Mouse (Mus musculus) embryonic facial prominence, embryonic 10.5 days (tissue): ENCODE data around the gene Cmtr1. TPM values are rescaled to one million over a fixed set of nuclear protein-coding genes. Genes with fewer than 3 reads are reported as not detected.
"Not testable (repeated sequence)": the region's sequence is repeated elsewhere in the genome, so short reads cannot be mapped to it uniquely, and the experiment has no call there.

Experiments used
- DNase-seq: peaks from one replicate; pipeline ENCODE4 v3.0.0-alpha.2; 2017; ENCODE audit warnings: low spot score
- H3K27ac ChIP-seq: fragments of 300-500 bp; sonication (generic); replicated peaks from 2 replicates; pipeline ENCODE4 v1.5.1; 2016; ENCODE audit warnings: mild to moderate bottlenecking
- H3K27me3 ChIP-seq: fragments of 300-500 bp; sonication (generic); replicated peaks from 2 replicates; pipeline ENCODE4 v1.6.1; 2016; ENCODE audit warnings: low read depth, mild to moderate bottlenecking; ENCODE audit not compliant: poor library complexity, severe bottlenecking
- H3K36me3 ChIP-seq: fragments of 300-500 bp; sonication (generic); replicated peaks from 2 replicates; pipeline ENCODE4 v1.6.1; 2016; ENCODE audit warnings: mild to moderate bottlenecking, moderate library complexity
- H3K4me1 ChIP-seq: fragments of 300-500 bp; sonication (generic); 2 replicates; pipeline ENCODE4 v1.6.1; 2016
- H3K4me3 ChIP-seq: fragments of 300-500 bp; sonication (generic); 2 replicates; pipeline ENCODE4 v1.5.1; 2016; ENCODE audit warnings: mild to moderate bottlenecking, moderate library complexity
- H3K9me3 ChIP-seq: fragments of 300-500 bp; sonication (generic); 2 replicates; pipeline ENCODE4 v1.6.1; 2016; ENCODE audit warnings: mild to moderate bottlenecking
- WGBS: fragments of 180-500 bp; shearing (Covaris S2); methylation state at CpG from one replicate; pipeline ENCODE4 v1.1.7; 2016; 5-methylcytosine and 5-hydroxymethylcytosine counted together
- polyA plus RNA-seq: library from polyadenylated mRNA; unstranded; fragments of >200 nt; fragmentation: Nextera tagmentation; extraction: Ambion mirVana; gene quantifications from 2 replicates; pipeline ENCODE4 v1.2.1, GENCODE M21; 2016

Cmtr1 gene
- polyA plus RNA-seq: 135 and 140 TPM in 2 replicates

- 2% methylated on average over 41 of the region's 41 CpGs for WGBS
- peaks cover 9% of the 10 kb centered on the region for H3K4me1 ChIP-seq
Measured at GRCm38 (mm10) chr17:29660076-29660761, at the start of gene Cmtr1. TSS of gene Cmtr1 (plus strand) at chr17:29660595.

GRCm38 (mm10) chr17:29613453-29613852, 46.9 kb upstream of the Cmtr1 start:
- Histone ChIP-seq H3K36me3 (peaks cover 19% of the 10 kb centered on the region), H3K4me1 (peaks cover 42% of the 10 kb centered on the region)
- whole genome bisulfite sequencing: 87% methylated on average over 5 of the region's 5 CpGs
- H3K27ac ChIP-seq, DNase-seq, H3K4me3 ChIP-seq, H3K9me3 ChIP-seq, H3K27me3 ChIP-seq: not testable (repeated sequence)

More at GRCm38 (mm10) chr17:29660076-29660761, at the start of gene Cmtr1:
- peak; percentile 97 for DNase-seq
- Histone ChIP-seq H3K4me3 (peak within 1 kb of the TSS; percentile 99), H3K27ac (peak within 1 kb of the TSS; percentile 97), H3K27me3 (no peaks in the 10 kb centered on the region), H3K36me3 (peaks cover 24% of the 10 kb centered on the region), H3K9me3 (no peaks in the 10 kb centered on the region)

GRCm38 (mm10) chr17:29614115-29615023, 46.0 kb upstream of the Cmtr1 start, which contains the start of the genes Rnf8 and Gm28043:
TSS of gene Rnf8 (plus strand) at chr17:29614790.
TSS of gene Gm28043 (plus strand) at chr17:29614876.
- peak within 1 kb of the TSS; percentile 100 for H3K4me3 ChIP-seq
- DNase-seq: peak; percentile 96
- H3K36me3 ChIP-seq: peaks cover 24% of the 10 kb centered on the region
- WGBS: 2% methylated on average over 52 of the region's 52 CpGs
- H3K27me3 ChIP-seq: no peaks in the 10 kb centered on the region
- no peaks in the 10 kb centered on the region for H3K9me3 ChIP-seq
- H3K4me1 ChIP-seq: peaks cover 42% of the 10 kb centered on the region
- peak within 1 kb of the TSS; percentile 97 for H3K27ac ChIP-seq

- Histone ChIP-seq H3K4me1 (peaks cover 42% of the 10 kb centered on the region), H3K36me3 (peaks cover 31% of the 10 kb centered on the region), H3K27me3 (no peaks in the 10 kb centered on the region), H3K27ac (peak overlapping the region; percentile 97), H3K9me3 (no peaks in the 10 kb centered on the region), H3K4me3 (peak overlapping the region; percentile 100)
- WGBS: under 1% methylated on average over 43 of the region's 43 CpGs
- no peak for DNase-seq
Measured at GRCm38 (mm10) chr17:29615024-29615551, 45.3 kb upstream of the Cmtr1 start.

- no peaks in the 10 kb centered on the region for H3K9me3 ChIP-seq
- H3K36me3 ChIP-seq: peaks cover 36% of the 10 kb centered on the region
- WGBS: 9% methylated on average over 4 of the region's 4 CpGs
- no peaks in the 10 kb centered on the region for H3K27me3 ChIP-seq
- peak overlapping the region; percentile 97 for H3K27ac ChIP-seq
- H3K4me1 ChIP-seq: peaks cover 42% of the 10 kb centered on the region
- no peak for DNase-seq
- peak overlapping the region; percentile 100 for H3K4me3 ChIP-seq
Measured at GRCm38 (mm10) chr17:29615616-29616015, 44.8 kb upstream of the Cmtr1 start.

GRCm38 (mm10) chr17:29619231-29619630, 41.2 kb upstream of the Cmtr1 start:
- peaks cover 73% of the 10 kb centered on the region for H3K36me3 ChIP-seq
- 74% methylated on average over 3 of the region's 3 CpGs for WGBS

GRCm38 (mm10) chr17:29623488-29623887, 36.9 kb upstream of the Cmtr1 start:
- 96% methylated on average over 8 of the region's 8 CpGs for WGBS

More at GRCm38 (mm10) chr17:29619231-29619630, 41.2 kb upstream of the Cmtr1 start:
- H3K27ac ChIP-seq: no peak overlapping the region
- no peaks in the 10 kb centered on the region for H3K9me3 ChIP-seq
- H3K4me1 ChIP-seq: peaks cover 29% of the 10 kb centered on the region
- no peak overlapping the region for H3K4me3 ChIP-seq
- no peak for DNase-seq
- no peaks in the 10 kb centered on the region for H3K27me3 ChIP-seq

GRCm38 (mm10) chr17:29627285-29627684, 33.1 kb upstream of the Cmtr1 start:
- no peak overlapping the region for H3K4me3 ChIP-seq
- H3K27me3 ChIP-seq: no peaks in the 10 kb centered on the region
- H3K4me1 ChIP-seq: no peaks in the 10 kb centered on the region
- DNase-seq: no peak
- no peak overlapping the region for H3K27ac ChIP-seq
- H3K36me3 ChIP-seq: peaks cover 99% of the 10 kb centered on the region
- WGBS: 92% methylated on average over 9 of the region's 9 CpGs
- H3K9me3 ChIP-seq: no peaks in the 10 kb centered on the region

More at GRCm38 (mm10) chr17:29623488-29623887, 36.9 kb upstream of the Cmtr1 start:
- H3K4me1 ChIP-seq: no peaks in the 10 kb centered on the region
- H3K27ac ChIP-seq: no peak overlapping the region
- no peaks in the 10 kb centered on the region for H3K9me3 ChIP-seq
- no peak overlapping the region for H3K4me3 ChIP-seq
- peaks cover 100% of the 10 kb centered on the region for H3K36me3 ChIP-seq
- DNase-seq: no peak
- no peaks in the 10 kb centered on the region for H3K27me3 ChIP-seq

- H3K4me1 ChIP-seq: no peaks in the 10 kb centered on the region
- no peaks in the 10 kb centered on the region for H3K9me3 ChIP-seq
- H3K4me3 ChIP-seq: no peak overlapping the region
- 88% methylated on average over 5 of the region's 5 CpGs for WGBS
- no peaks in the 10 kb centered on the region for H3K27me3 ChIP-seq
- peaks cover 99% of the 10 kb centered on the region for H3K36me3 ChIP-seq
- no peak for DNase-seq
- H3K27ac ChIP-seq: no peak overlapping the region
Measured at GRCm38 (mm10) chr17:29628946-29629345, 31.4 kb upstream of the Cmtr1 start.

GRCm38 (mm10) chr17:29629620-29630019, 30.8 kb upstream of the Cmtr1 start:
- Histone ChIP-seq H3K9me3 (no peaks in the 10 kb centered on the region), H3K27ac (no peak overlapping the region), H3K27me3 (no peaks in the 10 kb centered on the region), H3K4me1 (no peaks in the 10 kb centered on the region), H3K36me3 (peaks cover 99% of the 10 kb centered on the region), H3K4me3 (no peak overlapping the region)
- WGBS: 90% methylated on average over 5 of the region's 5 CpGs
- no peak for DNase-seq

- Histone ChIP-seq H3K4me1 (no peaks in the 10 kb centered on the region), H3K27me3 (no peaks in the 10 kb centered on the region), H3K36me3 (peaks cover 99% of the 10 kb centered on the region), H3K4me3 (no peak overlapping the region), H3K9me3 (no peaks in the 10 kb centered on the region), H3K27ac (no peak overlapping the region)
- DNase-seq: no peak
- WGBS: 93% methylated on average over 11 of the region's 11 CpGs
Measured at GRCm38 (mm10) chr17:29632312-29632711, 28.1 kb upstream of the Cmtr1 start.

GRCm38 (mm10) chr17:29635492-29635891, 24.9 kb upstream of the Cmtr1 start:
- WGBS: 90% methylated on average over 8 of the region's 8 CpGs
- Histone ChIP-seq H3K36me3 (peaks cover 99% of the 10 kb centered on the region), H3K4me1 (no peaks in the 10 kb centered on the region), H3K9me3 (no peaks in the 10 kb centered on the region), H3K4me3 (no peak overlapping the region), H3K27ac (no peak overlapping the region), H3K27me3 (no peaks in the 10 kb centered on the region)
- DNase-seq: no peak
